Mouse (Mus musculus): Measurements from ENCODE around the gene Cfc1.

- no peak for TF ChIP-seq POLR2A (IDR thresholded peaks at IDR 0.05; ENCODE audit: borderline replicate concordance, control insufficient read depth, low read depth, low read length)
- TF ChIP-seq CTCF (IDR thresholded peaks at IDR 0.05; ENCODE audit: control insufficient read depth, insufficient read depth, low read length), result no peak
These were observed 44.0 kb upstream of the Cfc1 start for GRCm38 (mm10) chr1:34491480-34491879.

Data from bone marrow, adult 2 months (tissue).